Mouse (Mus musculus) kidney, postnatal 14 days (tissue): Measurements from ENCODE around the gene Med13l.

Source experiments
- DNase-seq: peaks from one replicate; pipeline ENCODE4 v3.0.0; 2022; ENCODE audit warnings: mixed read lengths

Med13l gene

GRCm38 (mm10) chr5:118596452-118597092 is 36.1 kb downstream of the Med13l start:
- DNase-seq, result peak; percentile 61

- DNase-seq, result no peak
These were observed 38.1 kb downstream of the Med13l start for GRCm38 (mm10) chr5:118598601-118599000.

- no peak for DNase-seq
These were observed 41.0 kb downstream of the Med13l start for GRCm38 (mm10) chr5:118601452-118601851.

GRCm38 (mm10) chr5:118602706-118603105 is 42.2 kb downstream of the Med13l start:
- no peak for DNase-seq

GRCm38 (mm10) chr5:118605424-118606067 is 45.1 kb downstream of the Med13l start:
- no peak for DNase-seq

- peak; percentile 36 for DNase-seq
These were observed 46.2 kb downstream of the Med13l start for GRCm38 (mm10) chr5:118606636-118607035.

GRCm38 (mm10) chr5:118607900-118608299 is 47.4 kb downstream of the Med13l start:
- DNase-seq, result no peak

GRCm38 (mm10) chr5:118610468-118610867 is 50.0 kb downstream of the Med13l start:
- no peak for DNase-seq

- DNase-seq, result no peak
These were observed 52.6 kb downstream of the Med13l start for GRCm38 (mm10) chr5:118612956-118613631.

- peak; percentile 35 for DNase-seq
These were observed 53.2 kb downstream of the Med13l start for GRCm38 (mm10) chr5:118613704-118614103.

- peak; percentile 49 for DNase-seq
These were observed 53.6 kb downstream of the Med13l start for GRCm38 (mm10) chr5:118614116-118614515.

GRCm38 (mm10) chr5:118614571-118614981 is 54.1 kb downstream of the Med13l start:
- DNase-seq, result no peak

GRCm38 (mm10) chr5:118618963-118619610 is 58.6 kb downstream of the Med13l start:
- no peak for DNase-seq

GRCm38 (mm10) chr5:118619801-118620200 is 59.3 kb downstream of the Med13l start:
- DNase-seq, result no peak

- no peak for DNase-seq
These were observed 59.9 kb downstream of the Med13l start for GRCm38 (mm10) chr5:118620330-118620910.

- no peak for DNase-seq
These were observed 61.4 kb downstream of the Med13l start for GRCm38 (mm10) chr5:118621877-118622276.

GRCm38 (mm10) chr5:118622346-118622745 is 61.9 kb downstream of the Med13l start:
- no peak for DNase-seq

- no peak for DNase-seq
These were observed 63.3 kb downstream of the Med13l start for GRCm38 (mm10) chr5:118623797-118624196.

- no peak for DNase-seq
These were observed 67.2 kb downstream of the Med13l start for GRCm38 (mm10) chr5:118627630-118628029.

- DNase-seq, result no peak
These were observed 67.7 kb downstream of the Med13l start for GRCm38 (mm10) chr5:118628211-118628610.

- no peak for DNase-seq
These were observed 71.9 kb downstream of the Med13l start for GRCm38 (mm10) chr5:118632346-118632745.

GRCm38 (mm10) chr5:118633106-118633505 is 72.6 kb downstream of the Med13l start:
- DNase-seq, result no peak
